Mouse (Mus musculus) hindbrain, embryonic 11.5 days (tissue): ENCODE measurements around the gene Fkrp. TPM values are rescaled to one million over a fixed set of nuclear protein-coding genes. Genes with fewer than 3 reads are reported as not detected.

Experiments used
- ATAC-seq: fragments of 200-750 bp; cut with Nextera tagmentation; 2 replicates; pipeline ENCODE4 v1.8.0; 2017; ENCODE audit warnings: mild to moderate bottlenecking, moderate TSS enrichment, moderate library complexity; ENCODE audit not compliant: low FRiP score
- DNase-seq: peaks from one replicate; pipeline ENCODE4 v3.0.0-alpha.2; 2015; ENCODE audit warnings: low spot score
- H3K27ac ChIP-seq: fragments of 300-500 bp; sonication (generic); 2 replicates; pipeline ENCODE4 v1.5.1; 2014; ENCODE audit warnings: mild to moderate bottlenecking, low read depth, low read length
- H3K27me3 ChIP-seq: fragments of 300-500 bp; sonication (generic); 2 replicates; pipeline ENCODE4 v1.6.1; 2014; ENCODE audit warnings: mild to moderate bottlenecking, low read length, moderate library complexity, mixed read lengths; ENCODE audit not compliant: control insufficient read depth, insufficient read depth
- H3K36me3 ChIP-seq: fragments of 300-500 bp; sonication (generic); 2 replicates; pipeline ENCODE4 v1.6.1; 2014; ENCODE audit warnings: mild to moderate bottlenecking, low read length, moderate library complexity, mixed read lengths; ENCODE audit not compliant: control insufficient read depth, insufficient read depth
- H3K4me1 ChIP-seq: fragments of 300-500 bp; sonication (generic); replicated peaks from 2 replicates; pipeline ENCODE4 v1.6.1; 2014; ENCODE audit warnings: low read length, mixed read lengths; ENCODE audit not compliant: control insufficient read depth, insufficient read depth
- H3K4me2 ChIP-seq: fragments of 300-500 bp; sonication (generic); replicated peaks from 2 replicates; pipeline ENCODE4 v1.6.1; 2014; ENCODE audit warnings: mild to moderate bottlenecking, low read depth, low read length
- H3K4me3 ChIP-seq: fragments of 300-500 bp; sonication (generic); 2 replicates; pipeline ENCODE4 v1.5.1; 2014; ENCODE audit warnings: low read depth, low read length
- H3K9ac ChIP-seq: fragments of 300-500 bp; sonication (generic); 2 replicates; pipeline ENCODE4 v1.6.1; 2014; ENCODE audit warnings: low read depth, low read length
- H3K9me3 ChIP-seq: fragments of 300-500 bp; sonication (generic); 2 replicates; pipeline ENCODE4 v1.6.1; 2016; ENCODE audit warnings: low read length; ENCODE audit not compliant: control insufficient read depth
- WGBS: fragments of 180-500 bp; shearing (Covaris S2); extraction: QIAGEN DNeasy Blood & Tissue Kit; methylation state at CpG from one replicate; pipeline ENCODE4 v1.1.7; 2014; 5-methylcytosine and 5-hydroxymethylcytosine counted together
- polyA plus RNA-seq: library from polyadenylated mRNA; unstranded; fragments of >200 nt; fragmentation: Nextera tagmentation; extraction: Ambion mirVana; gene quantifications from 2 replicates; pipeline ENCODE4 v1.2.1, GENCODE M21; 2014

The Fkrp gene
- polyA plus RNA-seq, result 21.9 and 22.7 TPM in 2 replicates

DNA sequence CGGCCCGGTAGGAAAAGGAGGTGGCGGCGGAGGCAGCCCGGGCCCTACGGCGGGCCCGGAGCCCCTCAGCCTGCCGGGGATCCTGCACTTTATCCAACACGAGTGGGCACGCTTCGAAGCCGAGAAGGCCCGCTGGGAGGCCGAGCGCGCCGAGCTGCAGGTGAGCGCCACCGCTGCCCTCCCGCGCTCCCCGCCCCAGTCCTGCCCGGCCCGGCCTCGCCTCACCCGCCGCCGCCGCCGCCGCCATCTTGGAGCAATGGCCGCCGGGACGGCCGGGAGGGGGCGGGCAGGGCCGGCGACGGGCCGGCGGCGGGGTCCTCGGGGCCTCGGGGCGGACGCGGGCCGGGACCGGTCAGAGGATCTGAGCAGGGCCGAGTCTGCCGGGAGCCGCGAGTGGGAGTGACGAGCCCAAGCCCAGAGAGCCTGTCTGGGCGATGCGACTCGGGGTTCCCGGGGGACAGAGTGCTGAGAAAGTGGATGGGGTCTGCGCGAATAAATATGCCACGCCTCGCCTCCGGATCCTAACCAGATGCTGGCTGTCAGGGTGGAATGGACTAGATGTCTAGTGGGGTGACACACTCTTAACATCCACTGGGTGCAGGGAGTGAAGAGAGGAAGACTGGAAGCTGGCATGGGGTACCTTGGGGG is at the start of gene Fkrp:
Gene Fkrp, minus strand, starts transcription at position 258 of the 648 bp plus-strand sequence.
- Histone ChIP-seq H3K9ac (peak within 1 kb of the TSS; percentile 100), H3K4me3 (peak within 1 kb of the TSS; percentile 98), H3K36me3 (no peaks in the 10 kb centered on the region), H3K4me1 (peaks cover 24% of the 10 kb centered on the region), H3K27me3 (peaks cover 12% of the 10 kb centered on the region), H3K27ac (peak within 1 kb of the TSS; percentile 99), H3K4me2 (peak within 1 kb of the TSS; percentile 92), H3K9me3 (no peaks in the 10 kb centered on the region)
- ATAC-seq (peak; percentile 74), DNase-seq (peak; percentile 78)
- WGBS, result under 1% methylated on average over 44 of the region's 64 CpGs

GRCm38 (mm10) chr7:16859902-16860651 is 43.5 kb upstream of the Fkrp start:
- 34% methylated on average over 5 of the region's 5 CpGs for WGBS
- no peak for ATAC-seq

DNA sequence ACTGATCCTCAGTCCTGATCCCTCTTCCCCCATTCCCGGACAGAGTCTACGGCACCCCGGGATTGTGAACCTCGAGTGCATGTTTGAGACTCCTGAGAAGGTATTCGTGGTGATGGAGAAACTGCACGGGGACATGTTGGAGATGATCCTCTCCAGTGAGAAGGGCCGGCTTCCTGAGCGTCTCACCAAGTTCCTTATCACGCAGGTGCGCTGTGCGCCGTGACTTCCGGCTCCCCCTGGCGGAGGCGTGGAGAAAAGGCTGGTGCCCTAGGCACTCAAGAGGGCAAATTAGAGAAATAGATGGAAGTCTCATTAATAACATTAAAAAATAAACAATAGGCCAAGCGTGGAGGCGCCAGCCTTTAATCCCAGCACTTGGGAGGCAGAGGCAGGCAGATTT is 41.8 kb upstream of the Fkrp start:
- 0 out of 2 replicates have a peak, but pooled peaks cover 7% of the 10 kb centered on the region for H3K36me3 ChIP-seq
- H3K4me3 ChIP-seq, result no peak overlapping the region
- H3K4me1 ChIP-seq, result no peaks in the 10 kb centered on the region
- H3K9ac ChIP-seq, result no peak overlapping the region
- H3K9me3 ChIP-seq, result no peaks in the 10 kb centered on the region
- DNase-seq (peak; percentile 53), ATAC-seq (no peak)
- WGBS, result 24% methylated on average over 17 of the region's 17 CpGs
- H3K27me3 ChIP-seq, result no peaks in the 10 kb centered on the region
- no peak overlapping the region for H3K4me2 ChIP-seq
- no peak overlapping the region for H3K27ac ChIP-seq

More at GRCm38 (mm10) chr7:16859902-16860651, 43.5 kb upstream of the Fkrp start:
- no peak overlapping the region for H3K4me3 ChIP-seq
- no peaks in the 10 kb centered on the region for H3K4me1 ChIP-seq
- peak; percentile 78 for DNase-seq
- H3K36me3 ChIP-seq, result peaks cover 7% of the 10 kb centered on the region; the same call in 1 of the 2 replicates
- no peak overlapping the region for H3K4me2 ChIP-seq
- no peak overlapping the region for H3K27ac ChIP-seq
- no peak overlapping the region for H3K9ac ChIP-seq
- H3K9me3 ChIP-seq, result no peaks in the 10 kb centered on the region
- H3K27me3 ChIP-seq, result no peaks in the 10 kb centered on the region

DNA sequence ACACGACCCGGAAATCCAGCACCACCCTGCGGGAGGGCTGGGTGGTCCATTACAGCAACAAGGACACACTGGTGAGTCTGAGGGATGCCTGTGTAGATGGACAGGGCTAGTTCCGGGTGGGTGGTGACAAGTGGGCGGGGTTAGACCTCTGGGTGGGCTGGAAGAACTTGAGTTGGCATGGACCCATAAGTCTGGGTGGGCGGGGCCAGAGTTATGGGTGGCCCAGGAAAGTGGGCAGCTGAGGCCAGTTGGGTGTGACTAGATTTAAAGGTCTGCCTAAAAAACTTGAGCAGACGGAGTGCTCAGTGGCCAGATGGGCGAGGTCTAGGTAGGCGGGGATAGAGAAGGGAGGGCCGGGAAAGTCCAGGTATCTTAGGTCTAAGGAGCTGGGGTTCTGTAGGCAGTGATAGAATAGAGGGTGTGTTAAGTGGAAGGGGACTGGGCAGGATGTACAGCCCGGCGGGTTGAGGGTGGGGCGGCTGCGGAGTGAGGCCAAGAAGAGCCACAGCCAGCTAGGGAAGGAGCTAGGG is 36.8 kb upstream of the Fkrp start:
- H3K4me1 ChIP-seq, result no peaks in the 10 kb centered on the region
- DNase-seq, result no peak
- no peak overlapping the region for H3K27ac ChIP-seq
- no peak for ATAC-seq
- no peak overlapping the region for H3K4me3 ChIP-seq
- WGBS, result 93% methylated on average over 14 of the region's 14 CpGs
- no peak overlapping the region for H3K9ac ChIP-seq
- H3K4me2 ChIP-seq, result no peak overlapping the region
- H3K27me3 ChIP-seq, result no peaks in the 10 kb centered on the region
- 0 out of 2 replicates have a peak, but pooled peaks cover 7% of the 10 kb centered on the region for H3K36me3 ChIP-seq
- H3K9me3 ChIP-seq, result no peaks in the 10 kb centered on the region

GRCm38 (mm10) chr7:16851636-16852035 is 35.1 kb upstream of the Fkrp start:
- no peak for ATAC-seq
- Histone ChIP-seq H3K4me1 (no peaks in the 10 kb centered on the region), H3K27me3 (no peaks in the 10 kb centered on the region), H3K27ac (no peak overlapping the region), H3K4me3 (no peak overlapping the region), H3K36me3 (0 out of 2 replicates have a peak, but pooled peaks cover 4% of the 10 kb centered on the region), H3K9me3 (no peaks in the 10 kb centered on the region), H3K4me2 (no peak overlapping the region), H3K9ac (no peak overlapping the region)
- 93% methylated on average over 4 of the region's 4 CpGs for WGBS
- no peak for DNase-seq

- H3K27ac ChIP-seq, result no peak overlapping the region
- no peak overlapping the region for H3K4me3 ChIP-seq
- H3K4me1 ChIP-seq, result peaks cover 2% of the 10 kb centered on the region; the same call in 1 of the 2 replicates
- DNase-seq (peak; percentile 79), ATAC-seq (no peak)
- H3K9me3 ChIP-seq, result no peaks in the 10 kb centered on the region
- 36% methylated on average over 17 of the region's 17 CpGs for WGBS
- H3K27me3 ChIP-seq, result no peaks in the 10 kb centered on the region
- no peak overlapping the region for H3K9ac ChIP-seq
- no peaks in the 10 kb centered on the region for H3K36me3 ChIP-seq
- H3K4me2 ChIP-seq, result no peak overlapping the region
Observed at GRCm38 (mm10) chr7:16848579-16848978, 32.0 kb upstream of the Fkrp start.

DNA sequence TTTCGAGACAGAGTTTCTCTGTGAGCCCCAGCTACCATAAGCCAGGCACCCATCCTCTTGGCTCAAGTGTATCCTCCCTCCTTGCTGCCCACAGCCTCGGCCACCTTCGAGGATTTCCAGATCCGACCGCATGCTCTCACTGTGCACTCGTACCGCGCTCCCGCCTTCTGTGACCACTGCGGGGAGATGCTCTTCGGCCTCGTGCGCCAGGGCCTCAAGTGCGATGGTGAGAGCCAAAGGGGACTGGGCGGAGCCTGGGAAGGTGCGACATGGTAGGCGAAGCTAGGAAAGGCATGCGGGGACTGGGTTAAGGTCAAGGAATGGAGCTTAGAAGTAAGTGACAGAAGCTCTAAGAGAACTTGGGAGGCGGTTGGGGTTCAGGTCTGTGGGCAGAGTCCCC is 31.0 kb upstream of the Fkrp start:
- H3K4me1 ChIP-seq, result peaks cover 2% of the 10 kb centered on the region; the same call in 1 of the 2 replicates
- WGBS, result 87% methylated on average over 19 of the region's 19 CpGs
- DNase-seq (no peak), ATAC-seq (no peak)
- no peaks in the 10 kb centered on the region for H3K36me3 ChIP-seq
- no peak overlapping the region for H3K9ac ChIP-seq
- no peak overlapping the region for H3K4me2 ChIP-seq
- H3K4me3 ChIP-seq, result no peak overlapping the region
- no peak overlapping the region for H3K27ac ChIP-seq
- no peaks in the 10 kb centered on the region for H3K27me3 ChIP-seq
- no peaks in the 10 kb centered on the region for H3K9me3 ChIP-seq

DNA sequence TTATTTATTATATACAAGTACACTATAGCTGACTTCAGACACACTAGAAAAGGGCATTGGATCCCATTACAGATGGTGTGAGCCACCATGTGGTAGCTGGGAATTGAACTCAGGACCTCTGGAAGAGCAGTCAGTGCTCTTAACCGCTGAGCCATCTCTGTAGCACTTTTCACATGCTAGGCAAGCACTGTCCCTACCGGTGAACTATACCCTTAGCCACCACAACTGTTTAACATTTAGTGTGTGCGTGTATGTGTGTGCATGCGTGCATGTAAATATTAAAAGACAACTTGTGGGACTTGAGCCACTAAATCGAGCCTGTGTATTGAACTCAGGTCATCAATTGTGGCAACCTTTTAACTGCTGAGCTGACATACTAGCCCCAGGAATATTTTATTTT is 30.2 kb upstream of the Fkrp start:
- H3K27ac ChIP-seq, result no peak overlapping the region
- no peaks in the 10 kb centered on the region for H3K9me3 ChIP-seq
- ATAC-seq (no peak), DNase-seq (no peak)
- H3K9ac ChIP-seq, result no peak overlapping the region
- no peak overlapping the region for H3K4me2 ChIP-seq
- H3K36me3 ChIP-seq, result no peaks in the 10 kb centered on the region
- H3K4me3 ChIP-seq, result no peak overlapping the region
- no peaks in the 10 kb centered on the region for H3K27me3 ChIP-seq
- 95% methylated on average over 5 of the region's 5 CpGs for WGBS
- H3K4me1 ChIP-seq, result peaks cover 2% of the 10 kb centered on the region; the same call in 1 of the 2 replicates
